Mouse (Mus musculus) MEL (cell line): Measurements from ENCODE around the gene Picalm.

Experiments used
- CTCF ChIP-seq, 3 experiments: IDR thresholded peaks in 2 of 3; conservative IDR thresholded peaks in 1 of 3; 2 replicates each; pipeline ENCODE4 v1.5.1; 2011 to 2012; ENCODE audit warnings: low read length in 3 of 3, low read depth in 2 of 3, mild to moderate bottlenecking in 2 of 3, improper control_type of control experiment in 1 of 3, inconsistent platforms in 1 of 3, mixed read lengths in 1 of 3, moderate library complexity in 1 of 3; ENCODE audit not compliant: control insufficient read depth in 1 of 3, insufficient read depth in 1 of 3, poor library complexity in 1 of 3, severe bottlenecking in 1 of 3
- E2F4 ChIP-seq: IDR thresholded peaks from 2 replicates; pipeline ENCODE4 v1.6.1; 2011; ENCODE audit warnings: low read depth, low read length, improper control_type of control experiment, borderline replicate concordance
- MAX ChIP-seq: IDR thresholded peaks from 2 replicates; pipeline ENCODE4 v1.6.1; 2011; ENCODE audit warnings: low read length, improper control_type of control experiment
- TBP ChIP-seq: IDR thresholded peaks from 2 replicates; pipeline ENCODE4 v1.8.0; 2011; ENCODE audit warnings: low read depth, low read length, improper control_type of control experiment

- TF ChIP-seq CTCF (IDR thresholded peaks at IDR 0.05 in 2 of 3, conservative IDR thresholded peaks at IDR 0.05 in 1 of 3; ENCODE audit: control insufficient read depth in 1 of 3, insufficient read depth in 1 of 3, low read depth in 2 of 3, low read length in 3 of 3, poor library complexity in 1 of 3, severe bottlenecking in 1 of 3) = no peak
- no peak for TF ChIP-seq E2F4
- TF ChIP-seq TBP = no peak
- no peak for TF ChIP-seq MAX
Observed at GRCm38 (mm10) chr7:90083799-90084198, 46.2 kb upstream of the Picalm start.
